Mouse (Mus musculus) adipose tissue, adult 10 weeks (tissue): ENCODE measurements around the gene Tmem236. TPM values are rescaled to one million over a fixed set of nuclear protein-coding genes. Genes with fewer than 3 reads are reported as not detected.

ENCODE experiments used
- polyA plus RNA-seq: library from polyadenylated mRNA; stranded (reverse); fragments of 350-450 nt; fragmentation: Illumina TruSeq; extraction: RNeasy Lipid Tissue Mini Kit (QIAGEN cat#74804); gene quantifications from one replicate; pipeline ENCODE4 v1.2.3, GENCODE M21; 2014; ENCODE audit warnings: low read depth, low replicate concordance

The Tmem236 gene
- 0.07 TPM for polyA plus RNA-seq

DNA sequence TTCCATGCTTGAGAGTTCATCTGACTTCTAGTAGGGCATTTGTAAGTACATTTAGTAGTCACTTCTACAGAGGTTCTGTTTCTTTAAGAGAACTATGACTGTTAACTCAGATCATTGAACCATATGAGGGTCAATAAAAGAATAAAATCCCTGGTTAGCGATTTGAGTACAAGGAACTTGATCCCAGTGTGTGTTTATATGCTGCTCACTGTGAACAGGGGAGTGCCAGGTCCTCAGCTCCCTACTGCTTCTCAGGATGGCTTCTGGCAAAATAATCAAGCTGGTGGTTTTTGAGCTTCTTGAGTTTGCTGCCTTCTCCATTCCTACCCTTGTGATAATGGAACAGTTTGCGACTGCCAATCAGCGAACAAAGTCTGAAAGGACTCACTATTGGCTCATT lies at the start of gene Tmem236:
Gene Tmem236 (plus strand): TSS at position 190 of the 400 bp plus-strand sequence.

GRCm38 (mm10) chr2:14229149-14229548 lies 54.8 kb downstream of the Tmem236 start, which contains the start of gene Mrc1:
TSS of gene Mrc1 (plus strand) at chr2:14229392.

Other genes starting within 250 kb of the Tmem236 start
- gene Hacd1, start 118.4 kb upstream of the Tmem236 start, polyA plus RNA-seq, result 20.4 TPM
- gene Stam, start 100.4 kb upstream of the Tmem236 start, polyA plus RNA-seq, result 23.9 TPM
- gene Mrc1, start 54.9 kb downstream of the Tmem236 start, polyA plus RNA-seq, result 30.7 TPM
- gene Slc39a12, start 213.8 kb downstream of the Tmem236 start, polyA plus RNA-seq, result 0.15 TPM